Mouse (Mus musculus): Measurements from ENCODE around the gene Vps45. TPM values are rescaled to one million over a fixed set of nuclear protein-coding genes. Genes with fewer than 3 reads are reported as not detected.
"Not testable (repeated sequence)": the region's sequence is repeated elsewhere in the genome, so short reads cannot be mapped to it uniquely, and the experiment has no call there.

Vps45 gene
- total RNA-seq, 2 experiments from 2014 or later, result 31.7 to 35.0 TPM

GRCm38 (mm10) chr3:96078711-96079110, 20.4 kb upstream of the Vps45 start:
- DNase-seq, result no peak

GRCm38 (mm10) chr3:96078066-96078465, 19.8 kb upstream of the Vps45 start:
- no peak for DNase-seq

- no peak for DNase-seq
Observed at GRCm38 (mm10) chr3:96072921-96073486, 14.7 kb upstream of the Vps45 start.

- no peak for DNase-seq
Observed at GRCm38 (mm10) chr3:96070241-96070640, 12.0 kb upstream of the Vps45 start.

GRCm38 (mm10) chr3:96069542-96069941, 11.3 kb upstream of the Vps45 start:
- DNase-seq, result no peak

DNA sequence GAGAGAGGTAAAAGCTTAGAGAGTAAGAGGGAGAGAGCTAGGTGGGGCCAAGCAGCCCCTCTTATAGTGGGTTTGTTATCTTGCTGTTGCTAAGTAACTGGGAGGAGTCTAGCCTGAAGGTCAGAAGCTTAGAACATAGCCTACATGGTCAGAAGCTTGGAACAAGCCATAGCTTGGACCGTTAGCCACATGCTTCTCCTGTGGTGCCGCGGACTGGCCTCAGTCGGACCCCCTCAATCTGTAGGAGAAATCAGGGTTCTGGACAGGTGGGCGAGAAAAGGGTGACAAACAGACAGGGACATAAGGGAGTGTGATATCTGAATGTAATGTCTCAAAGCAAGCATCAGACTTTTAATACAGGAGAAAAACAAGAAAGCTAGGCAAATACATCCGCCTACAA, 10.8 kb upstream of the Vps45 start:
- no peak for DNase-seq

DNA sequence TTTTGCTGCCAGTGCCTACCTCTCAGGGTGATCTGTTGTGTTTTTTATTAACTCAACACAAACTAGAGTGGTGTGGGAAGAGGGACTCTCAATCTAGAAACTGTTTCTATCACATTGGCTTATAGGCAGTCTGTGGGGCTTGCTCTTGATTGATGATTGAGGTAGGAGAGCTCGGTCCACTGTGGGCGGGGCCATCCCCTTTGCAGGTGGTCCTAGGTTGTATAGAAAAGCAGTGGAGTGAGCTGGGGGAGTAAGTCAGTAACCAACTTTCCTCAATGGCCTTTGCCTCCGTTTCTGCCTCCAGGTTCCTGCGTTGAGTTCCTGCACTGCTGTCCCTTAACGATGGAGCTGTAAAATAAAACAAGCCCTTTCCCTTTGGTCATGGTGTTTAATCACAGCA, 8.5 kb upstream of the Vps45 start:
- no peak for DNase-seq

- peak; percentile 64 for DNase-seq
Observed at GRCm38 (mm10) chr3:96065754-96066375, 7.6 kb upstream of the Vps45 start.

- DNase-seq, result no peak
Observed at GRCm38 (mm10) chr3:96065147-96065546, 6.9 kb upstream of the Vps45 start.

DNA sequence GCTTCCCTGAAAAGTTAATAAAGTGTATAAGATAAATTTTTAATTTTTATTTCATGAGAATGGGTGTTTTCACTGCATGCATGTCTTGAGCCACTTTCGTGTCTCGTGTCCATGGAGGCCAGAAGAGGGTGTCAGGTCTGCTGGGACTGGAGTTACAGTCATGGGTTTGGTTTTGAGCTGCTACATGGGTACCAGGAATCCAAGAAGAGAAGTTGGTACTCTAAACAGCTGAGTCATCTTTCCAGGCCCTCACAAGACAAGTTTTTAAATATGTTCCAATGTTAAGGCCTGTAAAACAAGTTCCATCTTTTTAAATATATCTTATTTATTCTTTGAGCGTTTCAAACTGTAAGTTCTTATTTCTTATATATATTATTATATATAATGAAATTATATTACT, 6.0 kb upstream of the Vps45 start:
- no peak for DNase-seq

DNA sequence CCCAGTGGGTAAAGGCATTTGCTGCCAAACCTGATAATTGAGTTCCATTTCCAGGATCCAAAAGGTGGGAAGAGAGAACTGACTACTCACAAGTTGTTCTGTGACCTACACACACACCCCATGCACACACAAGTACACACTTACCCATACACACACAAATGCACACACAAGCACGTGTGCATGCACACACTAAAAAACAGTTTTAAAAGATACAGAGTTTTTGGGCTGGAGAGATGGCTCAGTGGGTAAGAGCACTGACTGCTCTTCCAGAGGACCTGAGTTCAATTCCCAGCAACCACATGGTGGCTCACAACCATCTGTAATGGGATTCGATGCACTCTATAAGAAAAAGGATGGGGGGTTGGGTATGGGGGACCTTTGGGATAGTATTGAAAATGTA, 5.0 kb upstream of the Vps45 start:
- DNase-seq, result no peak

DNA sequence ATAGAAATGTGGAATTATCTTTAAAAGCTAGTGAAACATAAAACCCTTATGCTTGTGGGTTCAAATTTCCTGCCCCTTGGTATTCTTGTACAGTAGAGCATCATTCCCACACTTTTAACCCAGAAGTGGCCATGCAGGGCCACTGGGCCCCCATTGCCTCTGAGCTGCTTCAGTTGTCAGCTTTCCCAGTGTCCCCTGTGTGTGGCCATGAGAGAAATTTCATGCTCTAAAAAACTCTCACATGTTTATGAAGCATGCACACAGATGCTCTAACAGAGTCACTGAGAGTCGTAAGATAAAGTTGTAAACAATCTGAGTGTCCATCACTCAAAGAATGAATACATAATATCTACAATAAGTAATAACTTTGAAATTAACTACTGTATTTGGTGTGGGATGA, 1.9 kb upstream of the Vps45 start:
- no peak for DNase-seq

- peak; percentile 91 for DNase-seq
Observed at GRCm38 (mm10) chr3:96057747-96058204, 490 bp downstream of the Vps45 start.

- no peak for DNase-seq
Observed at GRCm38 (mm10) chr3:96056031-96056430, 2.2 kb downstream of the Vps45 start.

GRCm38 (mm10) chr3:96055294-96055693, 3.0 kb downstream of the Vps45 start:
- DNase-seq, result no peak

DNA sequence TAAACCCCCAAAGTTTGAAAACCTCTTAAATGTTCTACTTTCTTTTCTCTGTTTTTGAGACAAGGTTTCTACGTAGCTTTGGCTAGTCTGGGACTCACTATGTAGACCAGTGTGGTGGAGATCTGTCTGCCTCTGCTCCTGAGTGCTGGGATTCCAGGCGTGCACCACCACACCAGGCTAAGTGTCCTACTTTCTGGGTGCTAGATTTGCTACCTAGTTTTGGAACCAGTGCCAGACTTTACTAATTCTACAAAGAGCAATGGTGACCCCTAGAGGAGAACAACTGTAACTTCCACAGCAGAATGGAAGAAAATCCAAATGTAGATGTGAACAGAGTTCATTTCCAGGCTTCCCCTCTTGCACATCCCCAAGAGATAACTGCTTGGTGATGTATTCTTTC, 6.4 kb downstream of the Vps45 start:
- DNase-seq, result peak; percentile 13

GRCm38 (mm10) chr3:96051186-96051585, 7.1 kb downstream of the Vps45 start:
- DNase-seq, result no peak

DNA sequence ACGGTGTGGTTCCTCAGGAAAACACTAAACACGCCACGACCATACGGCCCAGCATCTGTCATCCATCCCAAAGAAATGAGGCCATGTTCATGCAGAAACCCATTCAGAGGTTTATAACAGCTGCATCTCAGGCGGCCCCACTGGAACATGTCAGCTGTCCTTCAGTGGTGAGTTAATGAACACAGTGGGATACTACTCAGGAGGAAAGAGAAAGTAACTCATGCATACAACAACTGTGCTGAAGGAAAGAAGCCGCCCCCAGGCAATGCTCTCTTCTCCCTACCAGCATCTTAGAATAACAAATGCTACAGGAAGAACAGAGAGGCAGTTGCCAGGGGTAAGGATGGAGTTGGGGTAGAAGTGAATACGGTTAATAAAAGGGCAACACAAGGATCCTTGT, 7.5 kb downstream of the Vps45 start:
- DNase-seq, result no peak

- not testable (repeated sequence) for DNase-seq
Observed at GRCm38 (mm10) chr3:96044559-96044958, 13.7 kb downstream of the Vps45 start.

GRCm38 (mm10) chr3:96043104-96043503, 15.2 kb downstream of the Vps45 start:
- DNase-seq, result no peak

DNA sequence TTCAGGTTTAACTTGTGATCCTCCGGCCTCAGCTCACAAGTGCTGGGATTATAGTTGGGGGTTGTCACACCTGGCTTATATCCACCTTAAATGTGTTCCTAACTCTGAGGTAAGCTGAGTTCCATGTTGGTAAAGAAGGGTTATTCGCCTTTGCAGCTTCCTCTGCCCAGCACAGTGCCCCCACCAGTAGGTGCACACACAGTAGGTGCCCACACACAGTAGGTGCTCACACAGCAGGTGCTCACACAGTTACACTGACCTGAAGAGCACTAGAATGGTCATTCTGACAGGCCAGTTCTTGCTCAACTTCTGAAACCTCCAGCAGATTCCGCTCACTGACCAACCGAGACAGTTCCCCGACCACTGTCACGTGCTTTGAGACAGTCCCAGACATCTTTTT, 17.2 kb downstream of the Vps45 start:
- no peak for DNase-seq

DNA sequence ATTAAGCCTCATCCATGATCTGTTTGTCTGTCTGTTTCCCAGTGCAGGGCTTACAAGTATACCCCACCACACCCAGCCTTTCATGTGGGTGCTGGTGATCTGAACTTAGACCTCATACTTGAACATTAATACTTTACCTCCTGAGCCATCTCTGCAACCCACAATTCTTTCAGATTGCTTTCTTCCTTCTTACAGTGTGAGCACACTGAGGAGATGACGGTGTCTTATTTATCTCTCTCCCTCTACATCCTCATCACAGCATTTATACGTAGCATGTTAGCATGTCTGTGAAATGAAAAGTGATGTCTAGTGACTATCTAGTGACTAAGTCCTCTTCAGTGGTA, 17.6 kb downstream of the Vps45 start:
- DNase-seq, result no peak

DNA sequence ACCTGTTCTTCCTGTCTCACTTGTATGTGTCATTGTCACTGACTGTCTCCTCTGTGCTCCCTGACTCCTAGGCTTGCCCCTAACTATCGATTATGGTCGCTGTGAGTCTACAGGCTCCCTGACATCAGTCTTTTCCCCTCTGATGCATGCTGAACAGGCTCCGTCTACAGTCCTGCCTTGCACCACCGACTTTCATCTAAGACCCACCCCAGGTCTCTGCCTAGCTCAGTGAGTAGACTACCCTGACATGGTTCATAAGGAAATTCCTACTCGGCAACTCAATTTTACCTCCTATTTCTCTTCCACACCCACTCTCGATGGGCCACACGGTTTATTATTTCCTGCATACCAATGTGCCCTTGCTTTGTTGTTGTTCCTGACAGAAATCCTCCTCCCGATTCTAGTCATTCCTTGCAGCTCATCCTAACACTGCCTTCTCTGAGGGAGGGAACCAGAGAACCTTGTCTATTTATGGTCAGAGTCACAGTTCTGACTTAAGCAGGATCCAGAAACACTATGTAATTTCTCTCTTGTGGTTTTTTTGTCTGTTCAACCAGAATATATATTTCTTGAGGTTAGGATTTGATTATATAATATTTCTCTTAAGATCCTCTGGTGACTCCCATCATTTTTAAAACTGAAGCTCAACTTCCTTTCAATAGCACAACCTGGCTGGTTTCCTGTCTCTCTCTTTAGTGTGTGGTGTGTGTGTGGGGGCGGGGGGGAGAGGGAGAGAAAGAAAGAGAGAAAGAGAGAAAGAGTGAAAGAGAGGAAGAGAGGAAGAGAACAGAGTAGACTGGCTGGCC, 18.2 kb downstream of the Vps45 start:
- DNase-seq, result no peak

- DNase-seq, result no peak
Observed at GRCm38 (mm10) chr3:96038851-96039250, 19.4 kb downstream of the Vps45 start.
